Mouse (Mus musculus): Measurements from ENCODE around the gene Brca1. TPM values are rescaled to one million over a fixed set of nuclear protein-coding genes. Genes with fewer than 3 reads are reported as not detected.

Brca1 gene
- polyA plus RNA-seq, 1 experiment from 2014 or later, result 6.6 TPM

DNA sequence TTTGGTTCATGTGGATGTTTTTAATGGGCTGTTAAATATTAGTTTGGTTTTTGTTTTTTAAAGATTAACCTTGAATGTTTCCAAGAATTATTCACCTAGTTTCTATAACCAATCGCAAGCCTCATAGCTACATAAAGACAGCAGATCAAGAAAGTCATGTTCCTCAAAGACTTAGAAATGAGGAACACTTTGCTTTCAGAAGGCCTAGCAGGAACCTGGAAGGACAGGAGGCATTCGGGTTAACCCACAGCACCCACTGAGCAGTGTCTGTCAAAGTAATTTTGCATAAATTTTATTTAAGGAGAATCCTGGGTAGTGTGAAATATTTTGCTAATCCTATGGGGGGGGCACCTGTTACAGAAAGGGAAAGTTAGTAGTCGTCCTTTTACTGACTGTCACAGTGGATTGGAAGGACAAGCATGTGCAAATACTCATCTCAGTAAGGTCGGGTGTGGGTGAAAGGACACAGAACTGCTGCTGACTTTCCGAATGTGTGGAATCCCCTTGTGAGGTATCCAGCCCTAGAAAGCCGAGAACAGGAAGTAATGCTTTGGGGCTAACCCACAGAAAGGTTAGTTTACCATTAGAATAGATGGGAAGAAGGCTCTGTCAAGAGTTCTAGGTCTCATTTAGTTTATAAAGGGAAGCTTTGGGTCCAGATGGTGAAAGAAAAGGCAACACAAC lies 29.5 kb upstream of the Brca1 start:
- Histone ChIP-seq H3K27me3 (no peaks in the 10 kb centered on the region), H3K27ac (no peak overlapping the region), H3K36me3 (peaks cover 49% of the 10 kb centered on the region), H3K9me3 (replicated peaks) (no peaks in the 10 kb centered on the region), H3K4me1 (replicated peaks) (peaks cover 7% of the 10 kb centered on the region), H3K4me3 (no peak overlapping the region), H3K4me2 (no peak overlapping the region), H3K9ac (no peak overlapping the region)
- 61% methylated on average over 6 of the region's 6 CpGs for WGBS
- no peak for ATAC-seq (replicated peaks; ENCODE audit: insufficient number of reproducible peaks, insufficient read depth, low FRiP score, low read depth)

DNA sequence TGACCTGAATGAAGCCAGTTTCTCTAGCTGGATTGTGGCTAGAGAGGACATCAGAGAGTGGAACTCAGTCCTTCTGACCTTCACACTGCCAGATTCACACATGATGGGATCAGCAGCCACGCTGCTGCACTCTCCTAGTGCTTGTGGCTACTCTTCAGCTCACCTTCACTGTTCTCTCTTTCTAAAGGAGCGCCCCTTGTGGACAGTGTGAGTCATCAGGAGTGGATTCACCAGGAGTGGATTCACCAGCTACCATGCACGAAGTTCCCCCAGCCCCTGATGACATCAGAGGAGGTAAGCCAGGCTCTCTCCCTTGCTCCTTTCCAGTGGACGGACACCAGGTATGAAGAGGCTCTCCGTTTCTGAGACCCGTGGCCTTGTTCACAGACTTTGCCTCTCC lies 24.4 kb upstream of the Brca1 start:
- no peak for ATAC-seq (replicated peaks; ENCODE audit: insufficient number of reproducible peaks, insufficient read depth, low FRiP score, low read depth)
- Histone ChIP-seq H3K9ac (no peak overlapping the region), H3K9me3 (replicated peaks) (no peaks in the 10 kb centered on the region), H3K36me3 (peaks cover 97% of the 10 kb centered on the region), H3K27me3 (no peaks in the 10 kb centered on the region), H3K4me2 (no peak overlapping the region), H3K4me1 (replicated peaks) (no peaks in the 10 kb centered on the region), H3K27ac (no peak overlapping the region), H3K4me3 (no peak overlapping the region)
- WGBS, result 80% methylated on average over 6 of the region's 6 CpGs

DNA sequence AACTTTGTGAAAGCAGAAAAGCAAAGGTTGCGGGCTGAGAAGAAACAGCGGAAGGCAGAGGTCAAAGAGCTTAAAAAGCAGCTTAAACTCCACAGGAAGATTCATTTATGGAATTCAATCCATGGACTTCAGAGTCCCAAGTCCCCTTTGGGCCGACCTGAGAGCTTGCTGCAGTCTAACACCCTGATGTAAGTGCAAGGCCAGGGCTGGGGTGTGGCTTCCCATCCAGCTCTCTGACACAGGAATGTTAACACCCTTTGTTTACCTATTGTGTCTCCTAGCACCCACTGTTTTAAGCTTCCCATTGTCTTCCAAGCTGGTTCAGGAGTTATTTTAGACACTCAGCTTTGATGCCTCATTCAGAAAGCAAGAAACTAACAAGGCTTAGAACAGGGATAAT lies 16.7 kb upstream of the Brca1 start:
- no peaks in the 10 kb centered on the region for H3K9me3 ChIP-seq (replicated peaks)
- no peak overlapping the region for H3K4me3 ChIP-seq
- no peak overlapping the region for H3K27ac ChIP-seq
- WGBS, result 79% methylated on average over 3 of the region's 3 CpGs
- ATAC-seq (replicated peaks; ENCODE audit: insufficient number of reproducible peaks, insufficient read depth, low FRiP score, low read depth), result no peak
- no peak overlapping the region for H3K9ac ChIP-seq
- no peaks in the 10 kb centered on the region for H3K27me3 ChIP-seq
- no peak overlapping the region for H3K4me2 ChIP-seq
- peaks cover 87% of the 10 kb centered on the region for H3K36me3 ChIP-seq
- H3K4me1 ChIP-seq (replicated peaks), result no peaks in the 10 kb centered on the region

DNA sequence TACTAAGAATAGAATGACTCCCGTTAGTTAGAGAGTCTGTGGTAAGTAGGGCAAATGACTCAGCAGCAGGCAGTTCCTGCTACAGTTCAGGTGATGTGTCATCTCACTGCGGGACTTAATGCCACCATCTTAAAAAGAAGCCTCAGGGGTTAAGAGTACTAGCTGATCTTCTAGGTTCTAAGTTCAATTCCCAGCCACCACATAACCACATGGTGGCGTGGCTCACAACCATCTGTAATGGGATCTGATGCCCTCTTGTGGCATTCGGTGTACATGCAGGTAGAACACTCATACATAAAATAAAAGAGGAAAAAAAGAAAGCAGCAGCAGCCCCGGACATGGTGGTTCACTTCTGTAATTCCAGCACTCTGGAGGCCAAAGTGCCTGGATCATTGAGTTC lies 10.6 kb upstream of the Brca1 start:
- Histone ChIP-seq H3K4me2 (no peak overlapping the region), H3K27me3 (no peaks in the 10 kb centered on the region), H3K27ac (no peak overlapping the region), H3K36me3 (peaks cover 67% of the 10 kb centered on the region), H3K9me3 (replicated peaks) (no peaks in the 10 kb centered on the region), H3K4me3 (no peak overlapping the region), H3K9ac (no peak overlapping the region), H3K4me1 (replicated peaks) (no peaks in the 10 kb centered on the region)
- WGBS, result 35% methylated on average over 5 of the region's 5 CpGs
- ATAC-seq (replicated peaks; ENCODE audit: insufficient number of reproducible peaks, insufficient read depth, low FRiP score, low read depth), result no peak

DNA sequence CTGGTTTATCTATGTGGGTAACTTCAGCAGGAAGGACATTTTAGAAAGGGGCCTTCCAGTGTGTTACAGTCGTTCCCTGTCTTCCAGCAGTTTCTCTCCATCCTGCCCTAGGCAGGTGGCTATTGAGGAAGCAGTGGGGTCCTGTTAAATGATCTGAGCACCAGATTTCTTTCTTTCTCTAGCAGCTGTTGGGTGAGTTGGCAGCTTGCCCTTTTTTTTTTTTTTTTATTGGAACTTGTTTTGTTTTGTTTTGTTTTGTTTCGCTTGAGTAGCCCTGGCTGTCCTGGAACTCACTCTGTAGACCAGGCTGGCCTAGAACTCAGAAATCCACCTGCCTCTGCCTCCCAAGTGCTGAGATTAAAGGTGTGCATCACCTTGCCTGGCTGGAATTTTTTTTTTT lies 5.2 kb upstream of the Brca1 start:
- ATAC-seq (replicated peaks; ENCODE audit: insufficient number of reproducible peaks, insufficient read depth, low FRiP score, low read depth), result no peak
- H3K9me3 ChIP-seq (replicated peaks), result no peaks in the 10 kb centered on the region

DNA sequence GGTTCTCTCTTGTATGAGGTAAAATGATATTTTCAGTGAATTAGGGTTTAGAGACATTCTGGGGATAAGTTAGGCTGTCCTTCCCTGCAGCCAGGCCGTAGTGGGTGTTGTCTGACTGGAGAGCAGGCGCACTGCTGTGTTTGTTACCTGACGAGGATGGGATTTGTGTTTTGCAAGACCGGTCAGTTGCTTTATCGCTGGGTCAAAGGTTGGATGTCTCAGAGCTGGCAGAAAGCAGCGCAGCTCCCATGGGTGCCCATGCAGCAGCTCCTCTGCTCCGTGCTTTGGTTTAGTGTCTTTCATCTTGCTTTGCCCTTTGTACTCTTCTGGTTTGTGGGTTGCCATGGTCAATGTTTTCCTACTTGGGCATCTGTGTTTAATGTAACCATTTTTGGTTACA lies 4.8 kb upstream of the Brca1 start:
- Histone ChIP-seq H3K9me3 (replicated peaks) (no peaks in the 10 kb centered on the region), H3K4me1 (replicated peaks) (peaks cover 13% of the 10 kb centered on the region), H3K27ac (no peak overlapping the region), H3K9ac (no peak overlapping the region), H3K4me2 (no peak overlapping the region), H3K36me3 (peaks cover 43% of the 10 kb centered on the region), H3K27me3 (no peaks in the 10 kb centered on the region), H3K4me3 (no peak overlapping the region)
- no peak for ATAC-seq (replicated peaks; ENCODE audit: insufficient number of reproducible peaks, insufficient read depth, low FRiP score, low read depth)
- 90% methylated on average over 7 of the region's 7 CpGs for WGBS

More for the DNA sequence above, 5.2 kb upstream of the Brca1 start:
- no peaks in the 10 kb centered on the region for H3K27me3 ChIP-seq
- no peak overlapping the region for H3K4me2 ChIP-seq
- no peak overlapping the region for H3K9ac ChIP-seq
- WGBS, result 83% methylated on average over 2 of the region's 2 CpGs
- H3K36me3 ChIP-seq, result peaks cover 43% of the 10 kb centered on the region
- H3K4me3 ChIP-seq, result no peak overlapping the region
- peaks cover 13% of the 10 kb centered on the region for H3K4me1 ChIP-seq (replicated peaks)
- no peak overlapping the region for H3K27ac ChIP-seq

DNA sequence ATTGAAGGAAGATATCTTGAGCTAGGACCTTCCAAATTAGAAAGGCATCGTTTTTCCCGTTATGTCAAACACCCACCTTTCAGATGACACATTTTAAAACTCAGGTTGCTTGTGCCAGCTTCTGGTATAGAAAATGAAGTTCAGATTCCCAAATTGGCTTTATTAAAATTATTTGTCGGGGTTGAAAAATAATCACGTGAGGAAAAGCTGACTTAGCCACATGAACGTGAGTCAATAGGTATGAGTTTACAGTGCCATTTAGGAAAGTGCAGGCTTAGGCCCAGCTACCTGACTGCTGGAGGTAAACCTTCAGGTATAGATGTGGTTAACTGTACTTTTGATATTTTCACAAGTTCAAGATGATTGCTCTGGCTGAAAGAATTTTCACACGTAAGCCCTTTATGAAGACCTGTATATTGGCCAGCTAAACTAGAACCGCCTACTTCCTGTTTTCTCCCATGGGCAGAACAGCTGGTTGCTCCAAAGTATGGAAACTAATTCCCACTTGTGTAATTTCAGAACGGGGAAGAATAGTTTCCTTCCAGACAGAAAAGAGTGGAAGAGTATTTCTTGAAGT lies 1.7 kb upstream of the Brca1 start:
- 17% methylated on average over 8 of the region's 8 CpGs for WGBS
- no peak for ATAC-seq (replicated peaks; ENCODE audit: insufficient number of reproducible peaks, insufficient read depth, low FRiP score, low read depth)
- H3K27me3 ChIP-seq, result no peaks in the 10 kb centered on the region

DNA sequence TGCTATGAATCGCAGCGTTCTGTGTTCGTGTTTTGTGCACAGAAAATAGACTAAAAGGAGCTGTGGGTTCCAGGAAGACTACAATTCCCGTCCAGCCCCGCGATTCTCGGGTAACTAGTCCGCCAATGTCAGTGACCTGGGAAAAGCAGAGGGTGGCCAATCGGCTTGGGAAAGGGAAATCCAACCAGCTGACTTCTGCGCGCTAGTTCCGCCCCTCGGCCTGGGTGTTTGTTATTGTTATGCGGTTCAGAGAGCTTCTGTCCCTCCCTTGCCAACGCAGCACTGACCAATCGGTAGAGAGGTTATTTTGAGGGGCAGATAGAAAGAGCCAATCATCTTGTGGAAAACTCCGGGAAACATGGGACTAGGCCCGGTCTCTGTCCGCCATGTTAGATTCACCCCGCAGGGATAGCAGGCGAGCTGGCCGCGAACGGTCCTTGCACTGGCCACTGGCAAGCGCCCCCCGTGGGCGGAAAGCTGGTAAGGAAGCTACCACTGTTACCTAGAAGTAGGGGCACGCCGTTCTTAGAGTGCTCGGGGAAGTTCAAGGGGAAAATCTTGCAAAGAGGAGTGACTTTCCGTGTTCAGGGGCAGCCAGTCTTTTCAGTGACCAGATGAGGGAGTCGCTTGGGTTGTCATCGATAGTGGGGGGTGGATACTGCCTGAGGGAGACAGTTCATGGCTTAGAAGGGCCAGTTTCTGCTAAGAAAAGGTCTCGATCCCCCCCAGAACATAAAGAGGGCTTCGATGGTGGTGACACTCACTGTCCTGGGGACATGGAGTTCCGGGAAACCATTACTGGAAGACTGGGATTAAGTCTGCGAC lies 933 bp upstream of the Brca1 start:
- H3K4me1 ChIP-seq (replicated peaks), result peaks cover 24% of the 10 kb centered on the region
- peak overlapping the region; percentile 92 for H3K27ac ChIP-seq
- H3K4me3 ChIP-seq, result peak overlapping the region; percentile 79
- H3K9ac ChIP-seq, result peak overlapping the region; percentile 74
- H3K36me3 ChIP-seq, result peaks cover 9% of the 10 kb centered on the region; the same call in 1 of the 2 replicates
- H3K4me2 ChIP-seq, result peak overlapping the region; percentile 79
- H3K9me3 ChIP-seq (replicated peaks), result no peaks in the 10 kb centered on the region
- peak; percentile 98 for ATAC-seq (replicated peaks; ENCODE audit: insufficient number of reproducible peaks, insufficient read depth, low FRiP score, low read depth)
- WGBS, result under 1% methylated on average over 37 of the region's 37 CpGs
- no peaks in the 10 kb centered on the region for H3K27me3 ChIP-seq

More for the DNA sequence above, 1.7 kb upstream of the Brca1 start:
- H3K4me1 ChIP-seq (replicated peaks), result peaks cover 24% of the 10 kb centered on the region
- peaks cover 14% of the 10 kb centered on the region for H3K36me3 ChIP-seq
- peak overlapping the region; percentile 74 for H3K9ac ChIP-seq
- peak overlapping the region; percentile 92 for H3K27ac ChIP-seq
- peak overlapping the region; percentile 79 for H3K4me3 ChIP-seq
- H3K9me3 ChIP-seq (replicated peaks), result no peaks in the 10 kb centered on the region
- peak overlapping the region; percentile 74 for H3K4me2 ChIP-seq

DNA sequence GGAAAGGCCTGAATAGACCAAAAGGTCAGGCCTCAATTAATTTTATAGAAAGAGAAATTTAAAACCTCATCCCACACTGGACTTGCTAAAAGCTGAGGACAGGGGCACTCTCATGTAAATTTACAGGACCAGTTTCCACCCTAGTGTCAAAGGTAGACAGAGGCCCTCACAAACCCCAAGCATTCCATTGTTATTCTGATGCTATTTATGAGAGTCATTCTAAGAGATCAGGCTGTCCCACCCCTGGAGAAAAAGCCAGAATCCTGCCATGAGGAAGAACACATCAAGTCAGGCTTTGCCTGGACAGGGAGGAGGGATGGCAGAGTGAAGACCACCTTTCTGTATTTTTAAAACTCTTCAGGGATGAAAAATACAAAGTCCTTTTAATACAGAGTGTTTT lies 3.2 kb downstream of the Brca1 start:
- Histone ChIP-seq H3K4me3 (no peak overlapping the region), H3K27ac (no peak overlapping the region), H3K4me2 (no peak overlapping the region), H3K27me3 (no peaks in the 10 kb centered on the region), H3K9me3 (replicated peaks) (no peaks in the 10 kb centered on the region), H3K36me3 (no peaks in the 10 kb centered on the region), H3K9ac (no peak overlapping the region), H3K4me1 (replicated peaks) (peaks cover 13% of the 10 kb centered on the region)
- ATAC-seq (replicated peaks; ENCODE audit: insufficient number of reproducible peaks, insufficient read depth, low FRiP score, low read depth), result no peak

DNA sequence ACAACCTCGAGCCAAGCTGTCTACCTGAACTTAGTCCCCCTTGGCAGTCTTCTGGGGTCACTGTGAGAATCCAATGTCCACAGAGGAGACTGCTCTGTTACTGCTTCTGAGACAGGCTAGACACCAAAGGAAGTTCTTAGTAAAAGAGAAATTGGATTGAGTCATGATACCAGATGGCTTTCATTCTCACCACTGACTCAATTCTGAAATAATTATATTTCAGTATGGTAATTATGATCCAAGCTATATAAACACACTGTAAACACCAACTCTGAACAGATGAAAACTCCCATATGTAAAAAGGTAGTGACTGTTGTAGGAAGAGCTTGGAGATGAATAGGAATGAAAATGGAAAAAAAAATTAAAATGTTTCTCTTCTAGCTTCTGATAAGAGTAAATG lies 7.6 kb downstream of the Brca1 start:
- Histone ChIP-seq H3K9ac (no peak overlapping the region), H3K27ac (no peak overlapping the region), H3K36me3 (peaks cover 3% of the 10 kb centered on the region), H3K4me2 (no peak overlapping the region), H3K4me1 (replicated peaks) (no peaks in the 10 kb centered on the region), H3K9me3 (replicated peaks) (no peaks in the 10 kb centered on the region), H3K27me3 (no peaks in the 10 kb centered on the region), H3K4me3 (no peak overlapping the region)
- WGBS, result 57% methylated on average over 1 of the region's 1 CpGs
- ATAC-seq (replicated peaks; ENCODE audit: insufficient number of reproducible peaks, insufficient read depth, low FRiP score, low read depth), result no peak

DNA sequence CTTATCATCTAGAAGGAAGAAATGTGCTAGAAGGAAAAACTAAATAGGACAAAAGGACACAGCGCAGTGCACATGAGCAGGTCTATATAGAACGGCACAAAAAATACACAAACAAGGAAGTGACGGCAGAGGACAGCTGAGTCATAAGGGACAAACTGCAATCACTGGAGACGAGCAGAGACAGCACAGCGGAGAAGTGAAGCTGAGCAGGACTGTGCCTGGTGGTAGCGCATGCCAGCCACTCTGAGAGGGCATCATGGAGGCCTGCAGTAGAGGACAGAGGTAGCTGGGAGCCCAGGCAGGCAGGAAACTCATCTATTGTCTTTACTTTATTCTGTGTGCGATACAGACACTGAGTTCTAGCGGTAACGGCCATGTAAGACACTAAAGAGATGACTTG lies 8.2 kb downstream of the Brca1 start:
- Histone ChIP-seq H3K36me3 (peaks cover 6% of the 10 kb centered on the region), H3K9me3 (replicated peaks) (no peaks in the 10 kb centered on the region), H3K27me3 (no peaks in the 10 kb centered on the region), H3K4me2 (no peak overlapping the region), H3K27ac (no peak overlapping the region), H3K4me1 (replicated peaks) (no peaks in the 10 kb centered on the region), H3K9ac (no peak overlapping the region), H3K4me3 (no peak overlapping the region)
- ATAC-seq (replicated peaks; ENCODE audit: insufficient number of reproducible peaks, insufficient read depth, low FRiP score, low read depth), result no peak
- 85% methylated on average over 9 of the region's 9 CpGs for WGBS

Data from heart, embryonic 15.5 days (tissue).